Mouse (Mus musculus): ENCODE measurements around the gene Col26a1.

DNA sequence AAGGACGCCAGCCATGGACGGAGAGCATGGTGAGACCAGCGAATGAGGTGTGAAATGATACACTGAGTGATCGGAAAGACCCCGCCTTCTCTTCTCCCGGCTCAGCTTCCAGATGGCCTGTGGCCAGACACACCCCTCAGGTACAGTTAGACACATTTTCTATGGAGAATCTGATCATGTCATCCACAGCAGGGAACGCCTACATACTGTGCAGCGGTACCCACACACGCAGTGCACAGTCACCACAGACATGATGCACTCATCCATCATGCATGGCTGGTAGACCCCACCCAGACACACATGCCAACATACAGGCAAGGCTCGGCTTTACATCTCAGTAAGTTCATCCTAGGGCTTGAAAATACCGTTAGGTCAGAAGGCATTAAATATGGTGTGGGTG, 63.3 kb downstream of the Col26a1 start:
- TF ChIP-seq CTCF (IDR thresholded peaks at IDR 0.05) (no peak), EP300 (IDR thresholded peaks at IDR 0.05) (no peak)

Measured in lung, postnatal 0 days (tissue).